Mouse (Mus musculus) G1E (cell line): ENCODE results near the gene Slc1a6.

ENCODE experiments used
- CTCF ChIP-seq: IDR thresholded peaks from 2 replicates; pipeline ENCODE4 v1.5.1; 2012; ENCODE audit warnings: low read depth, low read length, inconsistent platforms, mixed read lengths
- GATA1 ChIP-seq: IDR thresholded peaks from 2 replicates; pipeline ENCODE4 v1.6.1; 2012; ENCODE audit warnings: borderline replicate concordance, low read length, inconsistent platforms, mixed read lengths
- GATA2 ChIP-seq: IDR thresholded peaks from 2 replicates; pipeline ENCODE4 v1.6.1; 2012; ENCODE audit warnings: low read depth, low read length, inconsistent platforms, borderline replicate concordance
- POLR2AphosphoS5 ChIP-seq: IDR thresholded peaks from 2 replicates; pipeline ENCODE4 v1.6.1; 2012; ENCODE audit warnings: low read depth, low read length, inconsistent platforms; ENCODE audit not compliant: insufficient replicate concordance

- TF ChIP-seq GATA2, result no peak
- TF ChIP-seq CTCF, result no peak
- no peak for TF ChIP-seq POLR2AphosphoS5
- no peak for TF ChIP-seq GATA1
Measured at GRCm38 (mm10) chr10:78748946-78749345, 31.4 kb upstream of the Slc1a6 start.
